Mouse (Mus musculus) cerebellum, adult (tissue): ENCODE measurements around the gene Ncbp1.
"Not testable (repeated sequence)": the region's sequence is repeated elsewhere in the genome, so short reads cannot be mapped to it uniquely, and the experiment has no call there.

ENCODE experiments used
- ATAC-seq: cut with Nextera tagmentation; 2 replicates; pipeline ENCODE4 v1.9.2; 2017; ENCODE audit warnings: mild to moderate bottlenecking, moderate library complexity, mixed read lengths; ENCODE audit not compliant: insufficient number of reproducible peaks, low FRiP score, low TSS enrichment

Gene Ncbp1

GRCm38 (mm10) chr4:46123358-46123757 is 15.1 kb upstream of the Ncbp1 start:
- ATAC-seq, result no peak

GRCm38 (mm10) chr4:46126541-46126940 is 11.9 kb upstream of the Ncbp1 start:
- peak; percentile 82 for ATAC-seq

- no peak for ATAC-seq
These were observed 9.0 kb upstream of the Ncbp1 start for GRCm38 (mm10) chr4:46129311-46130004.

DNA sequence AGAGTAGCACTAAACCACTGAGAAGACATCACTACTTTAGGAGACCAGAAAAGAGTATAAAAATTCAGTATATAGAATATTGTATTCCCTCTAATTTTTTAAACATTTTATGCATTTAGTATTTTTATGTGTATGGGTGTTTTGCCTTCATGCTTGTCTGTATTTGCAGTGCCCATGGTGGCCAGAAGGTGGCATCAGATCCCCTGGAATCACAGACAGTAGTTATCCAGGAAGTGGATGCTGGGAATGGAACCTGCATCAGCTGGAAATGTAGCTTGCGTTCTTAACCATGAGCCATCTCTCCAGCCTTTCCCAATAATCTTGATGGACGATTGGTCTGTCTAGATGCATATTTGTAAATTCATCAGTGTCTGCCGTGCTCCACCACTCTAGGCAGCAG is 8.2 kb upstream of the Ncbp1 start:
- no peak for ATAC-seq

DNA sequence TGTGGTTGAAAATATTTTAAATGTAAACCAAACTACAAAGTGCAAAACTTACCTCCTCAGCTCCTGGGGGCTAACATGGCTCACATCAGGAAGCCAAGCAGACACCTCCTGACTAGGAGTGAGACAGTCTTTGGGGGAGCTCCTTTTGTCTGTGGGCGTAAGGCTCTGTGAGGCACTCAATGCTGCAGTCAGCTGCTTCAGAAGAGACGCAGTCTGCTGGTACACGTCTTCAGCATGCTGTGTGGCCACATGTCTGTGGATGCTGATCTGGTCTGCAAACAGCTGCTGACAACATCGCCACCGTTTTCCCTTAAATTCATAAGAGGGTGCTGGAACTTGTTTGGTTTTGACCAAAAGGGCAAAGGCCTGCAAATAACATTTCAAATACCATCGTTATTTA is 6.6 kb upstream of the Ncbp1 start:
- no peak for ATAC-seq

DNA sequence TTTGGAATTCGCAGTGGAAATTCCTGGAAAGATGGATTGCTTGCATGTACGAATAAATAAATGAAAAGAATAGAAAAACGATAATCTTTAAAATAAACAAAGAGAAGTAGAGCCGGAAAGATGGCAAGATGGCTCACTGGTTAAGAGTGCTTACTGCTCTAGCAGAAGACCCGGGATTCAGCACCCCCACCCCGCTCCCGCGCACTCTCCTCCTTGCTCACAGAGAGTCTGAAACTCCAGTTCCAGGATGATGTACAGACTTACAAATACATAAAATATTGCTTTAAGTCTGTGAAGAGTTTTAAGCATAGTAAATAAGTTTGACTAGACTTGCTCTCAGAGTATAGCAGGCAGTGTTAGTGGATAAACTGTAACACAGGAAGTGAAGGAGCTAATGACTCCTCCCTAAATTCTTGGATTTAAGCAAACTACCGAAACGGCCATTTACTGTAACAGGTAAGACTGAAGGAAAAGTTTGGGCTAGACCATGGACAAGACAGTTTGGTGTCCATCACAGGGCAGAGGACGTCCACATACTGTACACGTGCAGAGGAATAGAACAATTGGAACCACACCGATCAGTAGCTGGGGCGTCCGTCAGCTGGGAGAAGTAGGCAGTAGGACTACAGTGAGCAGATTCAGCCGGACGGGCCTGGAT is 655 bp upstream of the Ncbp1 start:
- peak; percentile 56 for ATAC-seq

GRCm38 (mm10) chr4:46144323-46144722 is 5.9 kb downstream of the Ncbp1 start:
- no peak for ATAC-seq

GRCm38 (mm10) chr4:46146881-46147280 is 8.5 kb downstream of the Ncbp1 start:
- no peak for ATAC-seq

GRCm38 (mm10) chr4:46151903-46152544 is 13.6 kb downstream of the Ncbp1 start:
- no peak for ATAC-seq

DNA sequence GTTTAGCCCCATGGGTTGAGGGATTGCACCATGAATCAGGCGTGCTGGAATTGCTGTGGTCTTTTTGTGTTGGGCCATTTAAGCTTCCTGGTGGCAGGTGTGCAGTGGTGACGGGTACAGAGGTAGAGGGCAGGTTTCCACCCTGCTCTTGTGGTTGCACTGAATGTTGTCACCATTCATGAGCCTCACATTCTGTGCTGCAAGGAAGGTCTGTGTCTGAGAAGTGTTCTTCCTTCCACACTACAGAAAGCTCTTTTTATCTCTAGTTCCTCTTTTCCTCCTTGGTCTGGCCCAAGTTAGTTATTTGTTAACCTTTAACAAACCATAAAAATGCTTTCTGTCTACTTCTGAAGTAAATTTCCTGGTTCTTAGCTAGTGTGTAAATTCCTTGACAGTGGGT is 25.6 kb downstream of the Ncbp1 start:
- ATAC-seq, result no peak

- no peak for ATAC-seq
These were observed 27.4 kb downstream of the Ncbp1 start for GRCm38 (mm10) chr4:46165831-46166230.

- no peak for ATAC-seq
These were observed 33.3 kb downstream of the Ncbp1 start for GRCm38 (mm10) chr4:46171761-46172160.

DNA sequence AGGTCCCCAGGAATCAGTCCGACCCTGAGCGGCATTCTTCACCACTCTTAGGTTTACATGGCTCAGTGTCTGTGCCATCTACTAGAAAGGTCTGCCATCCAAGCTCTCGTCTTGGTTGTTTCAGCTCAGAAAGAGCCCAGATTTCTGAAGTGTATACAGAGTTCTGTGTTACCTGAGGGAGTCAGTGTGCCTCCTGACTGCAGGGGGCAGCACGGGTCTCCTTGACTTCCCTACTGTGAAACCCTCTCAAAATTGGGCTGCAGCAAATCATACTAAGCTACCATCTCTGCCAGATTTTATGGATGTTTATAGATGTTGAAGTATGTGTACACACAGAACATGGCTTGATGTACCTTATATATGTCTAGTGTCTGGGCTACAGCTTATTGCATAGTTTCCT is 37.9 kb downstream of the Ncbp1 start:
- no peak for ATAC-seq

- no peak for ATAC-seq
These were observed 38.6 kb downstream of the Ncbp1 start for GRCm38 (mm10) chr4:46177018-46177417.

- ATAC-seq, result no peak
These were observed 39.1 kb downstream of the Ncbp1 start for GRCm38 (mm10) chr4:46177496-46177895.

GRCm38 (mm10) chr4:46181168-46181567 is 42.8 kb downstream of the Ncbp1 start:
- no peak for ATAC-seq

- ATAC-seq, result no peak
These were observed 43.8 kb downstream of the Ncbp1 start for GRCm38 (mm10) chr4:46182181-46182580.

DNA sequence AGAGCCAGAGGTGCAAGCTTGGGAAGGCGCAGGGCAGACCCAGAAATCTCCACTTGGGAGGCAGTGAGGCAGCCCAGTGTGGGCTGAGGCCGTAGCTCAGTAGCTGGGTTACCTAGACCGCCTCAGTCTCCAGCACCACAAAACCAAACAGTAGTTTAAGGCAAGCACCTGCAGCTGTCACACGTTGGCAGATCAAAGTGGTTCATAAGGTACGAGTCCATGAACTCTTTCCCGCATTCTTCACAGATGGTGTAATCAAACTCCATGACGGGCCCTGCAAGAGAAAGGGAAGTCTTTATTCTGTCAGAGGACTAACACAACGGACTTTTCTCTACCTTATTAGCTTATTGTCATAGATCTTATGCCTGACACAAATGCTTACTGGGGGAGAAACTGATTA is 47.0 kb downstream of the Ncbp1 start:
- ATAC-seq, result no peak

- no peak for ATAC-seq
These were observed 47.5 kb downstream of the Ncbp1 start for GRCm38 (mm10) chr4:46185890-46186289.

DNA sequence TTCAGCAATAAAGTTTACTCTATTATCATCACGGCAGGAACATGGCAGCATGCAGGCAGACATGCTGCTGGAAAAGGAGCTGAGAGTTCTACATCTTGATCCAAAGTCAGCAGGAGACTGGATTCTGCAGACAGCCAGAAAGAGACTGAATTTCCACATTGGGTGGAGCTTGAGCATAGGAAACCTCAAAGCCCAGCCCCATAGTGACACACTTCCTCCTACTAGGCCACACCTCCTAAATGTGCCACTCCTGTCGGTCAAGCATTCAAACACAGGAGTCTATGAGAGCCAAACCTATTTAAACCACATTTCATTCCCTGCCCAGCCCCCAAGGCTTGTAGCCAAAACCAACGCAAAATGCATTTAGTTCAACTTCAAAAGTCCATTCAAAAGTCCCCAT is 48.1 kb downstream of the Ncbp1 start:
- ATAC-seq, result no peak

GRCm38 (mm10) chr4:46192011-46192410 is 53.6 kb downstream of the Ncbp1 start:
- not testable (repeated sequence) for ATAC-seq
